Mouse (Mus musculus): ENCODE measurements at regions not wholly inside any gene's neighbourhood (a gene's known extent, or its start where the extent isn't known, plus 50 kb on each side); places are given as distances from the start of the nearest gene placed in this dataset.

DNA sequence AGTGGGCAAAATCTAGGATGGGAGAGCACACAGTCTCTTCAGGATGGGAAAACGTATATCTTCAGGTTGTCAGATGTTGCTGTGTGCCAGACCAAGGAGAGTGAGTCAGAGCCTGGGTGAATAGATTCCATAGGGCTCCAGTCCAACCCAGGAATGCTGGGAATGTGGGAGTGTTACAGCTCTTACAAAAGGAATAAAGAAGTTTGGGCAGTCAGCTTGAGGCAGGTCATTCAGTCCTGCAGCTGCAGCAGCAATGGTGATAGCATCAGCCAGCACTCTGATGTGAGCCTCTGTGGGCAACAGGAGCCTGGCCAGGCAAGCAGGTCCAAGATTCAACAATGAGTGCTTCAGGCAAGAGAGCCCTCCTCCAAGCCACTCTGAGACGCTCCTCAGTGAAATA is 205.8 kb upstream of the Kirrel3 start:
- H3K4me3 ChIP-seq (ENCODE audit: low read length), result no peak overlapping the region
- no peaks in the 10 kb centered on the region for H3K9me3 ChIP-seq (ENCODE audit: control insufficient read depth, low read length)
- no peaks in the 10 kb centered on the region for H3K4me1 ChIP-seq (ENCODE audit: control insufficient read depth, insufficient read depth, low read length)
- ATAC-seq, result no peak
- H3K27me3 ChIP-seq (replicated peaks; ENCODE audit: control insufficient read depth, insufficient read depth, low read length), result no peaks in the 10 kb centered on the region
- H3K27ac ChIP-seq (ENCODE audit: low read length), result no peak overlapping the region
- 40% methylated on average over 2 of the region's 2 CpGs for WGBS
- H3K36me3 ChIP-seq (ENCODE audit: control insufficient read depth, insufficient read depth, low read length), result no peaks in the 10 kb centered on the region
- no peak overlapping the region for H3K9ac ChIP-seq (ENCODE audit: low read depth, low read length)
- H3K4me2 ChIP-seq (ENCODE audit: low read depth, low read length), result no peak overlapping the region

- no peak overlapping the region for H3K9ac ChIP-seq (ENCODE audit: low read depth, low read length)
- no peak for ATAC-seq
- no peak overlapping the region for H3K4me3 ChIP-seq (ENCODE audit: low read length)
- no peaks in the 10 kb centered on the region for H3K27me3 ChIP-seq (replicated peaks; ENCODE audit: control insufficient read depth, insufficient read depth, low read length)
- H3K4me1 ChIP-seq (ENCODE audit: control insufficient read depth, insufficient read depth, low read length), result no peaks in the 10 kb centered on the region
- H3K36me3 ChIP-seq (ENCODE audit: control insufficient read depth, insufficient read depth, low read length), result no peaks in the 10 kb centered on the region
- H3K9me3 ChIP-seq (ENCODE audit: control insufficient read depth, low read length), result no peaks in the 10 kb centered on the region
- H3K4me2 ChIP-seq (ENCODE audit: low read depth, low read length), result no peak overlapping the region
- WGBS, result 73% methylated on average over 11 of the region's 11 CpGs
- H3K27ac ChIP-seq (ENCODE audit: low read length), result no peak overlapping the region
Observed at GRCm38 (mm10) chr9:34280311-34281208, 205.1 kb upstream of the Kirrel3 start.

GRCm38 (mm10) chr9:34323571-34323970 is 162.1 kb upstream of the Kirrel3 start:
- H3K36me3 ChIP-seq (ENCODE audit: control insufficient read depth, insufficient read depth, low read length), result no peaks in the 10 kb centered on the region
- ATAC-seq, result no peak
- no peaks in the 10 kb centered on the region for H3K9me3 ChIP-seq (ENCODE audit: control insufficient read depth, low read length)
- no peaks in the 10 kb centered on the region for H3K4me1 ChIP-seq (ENCODE audit: control insufficient read depth, insufficient read depth, low read length)
- WGBS, result 60% methylated on average over 1 of the region's 1 CpGs
- H3K4me3 ChIP-seq (ENCODE audit: low read length), result no peak overlapping the region
- H3K9ac ChIP-seq (ENCODE audit: low read depth, low read length), result no peak overlapping the region
- no peak overlapping the region for H3K27ac ChIP-seq (ENCODE audit: low read length)
- H3K4me2 ChIP-seq (ENCODE audit: low read depth, low read length), result no peak overlapping the region
- H3K27me3 ChIP-seq (replicated peaks; ENCODE audit: control insufficient read depth, insufficient read depth, low read length), result no peaks in the 10 kb centered on the region

GRCm38 (mm10) chr9:34328723-34329122 is 157.0 kb upstream of the Kirrel3 start:
- no peak for ATAC-seq
- no peak overlapping the region for H3K4me2 ChIP-seq (ENCODE audit: low read depth, low read length)
- no peak overlapping the region for H3K4me3 ChIP-seq (ENCODE audit: low read length)

DNA sequence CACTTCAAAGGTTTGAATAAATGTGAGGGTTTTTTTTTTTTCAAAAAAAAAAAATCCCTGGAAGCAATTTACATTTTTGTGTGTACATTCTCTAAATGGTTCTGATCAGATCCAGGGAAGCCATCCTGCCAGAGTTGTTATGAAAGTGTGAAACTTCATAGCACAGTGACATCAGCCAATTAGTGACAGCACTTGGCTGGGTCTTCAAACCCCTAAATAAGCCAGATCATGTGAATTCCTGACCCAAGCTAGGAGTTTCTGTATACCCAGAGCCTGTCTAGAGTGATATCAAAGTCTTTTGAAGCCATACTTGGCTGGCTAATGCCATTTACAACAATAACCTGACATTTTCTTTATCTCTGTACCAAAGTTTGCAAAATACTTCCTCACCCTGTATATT is 151.6 kb upstream of the Kirrel3 start:
- Histone ChIP-seq H3K9me3 (ENCODE audit: control insufficient read depth, low read length) (no peaks in the 10 kb centered on the region), H3K27me3 (replicated peaks; ENCODE audit: control insufficient read depth, insufficient read depth, low read length) (no peaks in the 10 kb centered on the region), H3K4me1 (ENCODE audit: control insufficient read depth, insufficient read depth, low read length) (no peaks in the 10 kb centered on the region), H3K27ac (ENCODE audit: low read length) (no peak overlapping the region), H3K9ac (ENCODE audit: low read depth, low read length) (no peak overlapping the region), H3K36me3 (ENCODE audit: control insufficient read depth, insufficient read depth, low read length) (no peaks in the 10 kb centered on the region), H3K4me3 (ENCODE audit: low read length) (no peak overlapping the region), H3K4me2 (ENCODE audit: low read depth, low read length) (no peak overlapping the region)
- ATAC-seq, result no peak

More at GRCm38 (mm10) chr9:34328723-34329122, 157.0 kb upstream of the Kirrel3 start:
- Histone ChIP-seq H3K27ac (ENCODE audit: low read length) (no peak overlapping the region), H3K4me1 (ENCODE audit: control insufficient read depth, insufficient read depth, low read length) (no peaks in the 10 kb centered on the region), H3K36me3 (ENCODE audit: control insufficient read depth, insufficient read depth, low read length) (no peaks in the 10 kb centered on the region), H3K9ac (ENCODE audit: low read depth, low read length) (no peak overlapping the region), H3K27me3 (replicated peaks; ENCODE audit: control insufficient read depth, insufficient read depth, low read length) (no peaks in the 10 kb centered on the region), H3K9me3 (ENCODE audit: control insufficient read depth, low read length) (no peaks in the 10 kb centered on the region)
- WGBS, result 81% methylated on average over 1 of the region's 1 CpGs

GRCm38 (mm10) chr9:34334555-34335468 is 150.9 kb upstream of the Kirrel3 start:
- Histone ChIP-seq H3K4me3 (ENCODE audit: low read length) (no peak overlapping the region), H3K27me3 (replicated peaks; ENCODE audit: control insufficient read depth, insufficient read depth, low read length) (no peaks in the 10 kb centered on the region), H3K27ac (ENCODE audit: low read length) (no peak overlapping the region), H3K9ac (ENCODE audit: low read depth, low read length) (no peak overlapping the region), H3K4me2 (ENCODE audit: low read depth, low read length) (no peak overlapping the region), H3K9me3 (ENCODE audit: control insufficient read depth, low read length) (no peaks in the 10 kb centered on the region), H3K36me3 (ENCODE audit: control insufficient read depth, insufficient read depth, low read length) (no peaks in the 10 kb centered on the region), H3K4me1 (ENCODE audit: control insufficient read depth, insufficient read depth, low read length) (no peaks in the 10 kb centered on the region)
- ATAC-seq, result no peak
- 78% methylated on average over 7 of the region's 7 CpGs for WGBS

GRCm38 (mm10) chr9:34348442-34348841 is 137.3 kb upstream of the Kirrel3 start:
- Histone ChIP-seq H3K9ac (ENCODE audit: low read depth, low read length) (no peak overlapping the region), H3K27ac (ENCODE audit: low read length) (no peak overlapping the region), H3K36me3 (ENCODE audit: control insufficient read depth, insufficient read depth, low read length) (no peaks in the 10 kb centered on the region), H3K4me2 (ENCODE audit: low read depth, low read length) (no peak overlapping the region), H3K4me3 (ENCODE audit: low read length) (no peak overlapping the region), H3K4me1 (ENCODE audit: control insufficient read depth, insufficient read depth, low read length) (no peaks in the 10 kb centered on the region), H3K9me3 (ENCODE audit: control insufficient read depth, low read length) (no peaks in the 10 kb centered on the region), H3K27me3 (replicated peaks; ENCODE audit: control insufficient read depth, insufficient read depth, low read length) (no peaks in the 10 kb centered on the region)
- 67% methylated on average over 2 of the region's 2 CpGs for WGBS
- ATAC-seq, result no peak

GRCm38 (mm10) chr9:34349997-34350396 is 135.7 kb upstream of the Kirrel3 start:
- no peaks in the 10 kb centered on the region for H3K9me3 ChIP-seq (ENCODE audit: control insufficient read depth, low read length)
- H3K36me3 ChIP-seq (ENCODE audit: control insufficient read depth, insufficient read depth, low read length), result no peaks in the 10 kb centered on the region
- no peak for ATAC-seq
- no peak overlapping the region for H3K9ac ChIP-seq (ENCODE audit: low read depth, low read length)
- H3K4me1 ChIP-seq (ENCODE audit: control insufficient read depth, insufficient read depth, low read length), result no peaks in the 10 kb centered on the region
- no peaks in the 10 kb centered on the region for H3K27me3 ChIP-seq (replicated peaks; ENCODE audit: control insufficient read depth, insufficient read depth, low read length)
- H3K27ac ChIP-seq (ENCODE audit: low read length), result no peak overlapping the region
- WGBS, result 68% methylated on average over 3 of the region's 3 CpGs
- no peak overlapping the region for H3K4me3 ChIP-seq (ENCODE audit: low read length)
- H3K4me2 ChIP-seq (ENCODE audit: low read depth, low read length), result no peak overlapping the region

DNA sequence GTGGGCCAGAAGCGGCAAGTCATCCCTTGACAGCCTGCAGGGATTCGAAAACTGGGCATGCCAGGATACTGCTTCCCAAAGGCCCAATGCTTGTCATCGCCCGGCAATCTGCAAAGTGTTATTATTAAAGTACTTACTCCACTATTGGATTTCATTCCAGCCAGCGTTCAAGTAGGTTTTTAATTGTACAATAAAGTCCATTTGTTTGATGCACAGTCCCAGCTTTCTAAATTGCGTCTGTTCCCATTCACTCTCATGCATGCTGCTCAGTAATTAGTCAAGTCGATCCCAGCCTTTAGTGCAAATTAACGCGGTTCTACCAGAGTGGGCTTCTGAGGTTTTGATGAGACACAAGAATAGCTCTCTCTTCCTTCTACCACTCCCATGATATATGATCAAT is 131.9 kb upstream of the Kirrel3 start:
- Histone ChIP-seq H3K9me3 (ENCODE audit: control insufficient read depth, low read length) (no peaks in the 10 kb centered on the region), H3K4me3 (ENCODE audit: low read length) (no peak overlapping the region), H3K27me3 (replicated peaks; ENCODE audit: control insufficient read depth, insufficient read depth, low read length) (no peaks in the 10 kb centered on the region), H3K36me3 (ENCODE audit: control insufficient read depth, insufficient read depth, low read length) (no peaks in the 10 kb centered on the region), H3K27ac (ENCODE audit: low read length) (no peak overlapping the region), H3K4me1 (ENCODE audit: control insufficient read depth, insufficient read depth, low read length) (no peaks in the 10 kb centered on the region), H3K9ac (ENCODE audit: low read depth, low read length) (no peak overlapping the region), H3K4me2 (ENCODE audit: low read depth, low read length) (no peak overlapping the region)
- WGBS, result 75% methylated on average over 9 of the region's 9 CpGs
- no peak for ATAC-seq
